Mouse (Mus musculus) kidney, postnatal 25 days (tissue): ENCODE measurements around the gene Mex3a.

ENCODE experiments used
- DNase-seq, 2 experiments: peaks; one replicate each; pipeline ENCODE4 v3.0.0; 2021; ENCODE audit warnings: mixed read lengths in 2 of 2

The Mex3a gene

GRCm38 (mm10) chr3:88505765-88506164, 26.4 kb upstream of the Mex3a start:
- no peak for DNase-seq

GRCm38 (mm10) chr3:88509250-88509649, 22.9 kb upstream of the Mex3a start:
- DNase-seq: no peak

- DNase-seq: peak; percentile 97 to 98
Observed at GRCm38 (mm10) chr3:88509692-88510420, 22.3 kb upstream of the Mex3a start, which contains the start of gene Lmna. Gene Lmna (minus strand): TSS chr3:88509956.

- no peak for DNase-seq
Observed at GRCm38 (mm10) chr3:88510421-88511289, 21.5 kb upstream of the Mex3a start.

GRCm38 (mm10) chr3:88511559-88511958, 20.6 kb upstream of the Mex3a start:
- DNase-seq: no peak

- peak in 1 of 2 experiments; percentile 60 for DNase-seq
Observed at GRCm38 (mm10) chr3:88512141-88512895, 19.9 kb upstream of the Mex3a start.

GRCm38 (mm10) chr3:88512896-88513545, 19.2 kb upstream of the Mex3a start:
- no peak for DNase-seq

GRCm38 (mm10) chr3:88513546-88514115, 18.6 kb upstream of the Mex3a start:
- DNase-seq: no peak

- peak in 1 of 2 experiments; percentile 61 for DNase-seq
Observed at GRCm38 (mm10) chr3:88514231-88515094, 17.7 kb upstream of the Mex3a start.

- DNase-seq: no peak
Observed at GRCm38 (mm10) chr3:88515095-88515386, 17.2 kb upstream of the Mex3a start.

GRCm38 (mm10) chr3:88516407-88516806, 15.8 kb upstream of the Mex3a start:
- no peak for DNase-seq

GRCm38 (mm10) chr3:88518411-88518810, 13.8 kb upstream of the Mex3a start:
- DNase-seq: no peak

- no peak for DNase-seq
Observed at GRCm38 (mm10) chr3:88520078-88520477, 12.1 kb upstream of the Mex3a start.

GRCm38 (mm10) chr3:88521156-88521555, 11.0 kb upstream of the Mex3a start:
- no peak for DNase-seq

GRCm38 (mm10) chr3:88521803-88522331, 10.3 kb upstream of the Mex3a start:
- DNase-seq: peak; percentile 61 to 73

GRCm38 (mm10) chr3:88523027-88523426, 9.2 kb upstream of the Mex3a start:
- no peak for DNase-seq

GRCm38 (mm10) chr3:88525021-88525420, 7.2 kb upstream of the Mex3a start:
- no peak for DNase-seq

GRCm38 (mm10) chr3:88526157-88527131, 5.8 kb upstream of the Mex3a start:
- DNase-seq: peak; percentile 91 to 95

- DNase-seq: peak in 1 of 2 experiments; percentile 46
Observed at GRCm38 (mm10) chr3:88527565-88527964, 4.6 kb upstream of the Mex3a start.

- peak; percentile 33 to 74 for DNase-seq
Observed at GRCm38 (mm10) chr3:88528646-88529045, 3.5 kb upstream of the Mex3a start.
